Mouse (Mus musculus) lung, adult 2 months (tissue): ENCODE data around the gene Shisa8.

ENCODE experiments used
- CTCF ChIP-seq: fragments of 200-500 bp; IDR thresholded peaks from 2 replicates; pipeline ENCODE4 v1.5.1; 2011; ENCODE audit warnings: mild to moderate bottlenecking, low read length, control low read depth; ENCODE audit not compliant: insufficient read depth
- POLR2A ChIP-seq: fragments of 200-500 bp; IDR thresholded peaks from 2 replicates; pipeline ENCODE4 v1.6.1; 2011; ENCODE audit warnings: low read depth, mild to moderate bottlenecking, control low read depth, low read length, borderline replicate concordance; ENCODE audit errors: extremely low read depth

DNA sequence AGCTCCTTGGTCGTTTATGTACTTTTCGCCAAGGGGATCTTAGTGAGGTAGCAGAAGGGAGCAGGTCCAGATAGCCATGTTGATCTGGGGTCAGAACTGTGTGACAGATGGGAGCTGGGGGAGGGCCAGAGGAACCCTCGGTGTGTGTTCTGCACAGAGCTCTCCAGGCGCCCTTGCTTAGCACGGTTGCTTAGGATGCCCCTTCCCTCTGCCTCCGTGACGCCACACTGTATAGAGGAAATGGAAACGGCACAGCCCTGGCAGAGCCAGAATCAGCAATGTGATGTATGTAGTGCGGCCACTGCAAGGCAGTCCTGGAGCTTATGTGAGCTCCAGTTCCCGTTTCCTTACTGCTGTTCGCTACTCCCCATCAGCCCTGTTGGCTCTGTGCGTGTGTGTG is 16.3 kb downstream of the Shisa8 start:
- TF ChIP-seq CTCF (no peak), POLR2A (no peak)
